Mouse (Mus musculus) retina, postnatal 1 day (tissue): ENCODE measurements around the gene Samd1.
"Not testable (repeated sequence)": the region's sequence is repeated elsewhere in the genome, so short reads cannot be mapped to it uniquely, and the experiment has no call there.

Source experiments
- DNase-seq: peaks from one replicate; pipeline ENCODE4 v3.0.0-alpha.2; 2012

Samd1 gene

DNA sequence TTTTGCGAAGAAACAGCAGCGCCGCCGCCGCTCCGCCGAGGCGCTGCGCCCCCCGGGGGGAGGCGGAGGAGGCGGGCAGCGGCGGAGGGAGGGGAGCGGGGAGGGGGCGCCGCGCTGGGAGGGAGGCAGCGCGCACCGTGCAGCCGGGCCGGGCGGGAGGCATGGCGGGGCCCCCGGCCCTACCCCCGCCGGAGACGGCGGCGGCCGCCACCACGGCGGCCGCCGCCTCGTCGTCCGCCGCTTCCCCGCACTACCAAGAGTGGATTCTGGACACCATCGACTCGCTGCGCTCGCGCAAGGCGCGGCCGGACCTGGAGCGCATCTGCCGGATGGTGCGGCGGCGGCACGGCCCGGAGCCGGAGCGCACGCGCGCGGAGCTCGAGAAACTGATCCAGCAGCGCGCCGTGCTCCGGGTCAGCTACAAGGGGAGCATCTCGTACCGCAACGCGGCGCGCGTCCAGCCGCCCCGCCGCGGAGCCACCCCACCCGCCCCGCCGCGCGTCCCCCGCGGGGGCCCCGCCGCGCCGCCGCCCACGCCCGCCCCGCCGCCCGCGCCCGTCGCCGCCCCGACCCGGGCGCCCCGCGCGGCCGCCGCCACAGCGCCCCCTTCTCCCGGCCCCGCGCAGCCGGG, at the start of gene Samd1:
Gene Samd1, plus strand, starts transcription at position 162 of the 631 bp plus-strand sequence.
- peak; percentile 76 for DNase-seq

DNA sequence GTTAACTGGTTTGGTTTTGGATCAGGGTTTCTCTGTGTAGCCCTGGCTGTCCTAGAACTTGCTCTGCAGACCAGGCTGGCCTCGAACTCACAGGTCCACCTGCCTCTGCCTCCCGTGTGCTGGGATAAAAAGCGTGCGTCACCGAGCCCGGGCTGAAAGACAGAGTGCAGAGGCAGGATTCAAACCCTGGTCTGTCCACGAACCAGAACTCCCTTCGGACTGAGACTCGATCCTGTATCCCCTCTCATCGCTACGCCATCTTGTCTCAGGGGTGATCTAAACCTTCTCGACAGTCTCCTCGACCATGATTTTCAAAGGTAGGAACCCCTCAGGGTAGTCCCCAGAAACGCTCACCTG, 42.7 kb upstream of the Samd1 start:
- DNase-seq = no peak

DNA sequence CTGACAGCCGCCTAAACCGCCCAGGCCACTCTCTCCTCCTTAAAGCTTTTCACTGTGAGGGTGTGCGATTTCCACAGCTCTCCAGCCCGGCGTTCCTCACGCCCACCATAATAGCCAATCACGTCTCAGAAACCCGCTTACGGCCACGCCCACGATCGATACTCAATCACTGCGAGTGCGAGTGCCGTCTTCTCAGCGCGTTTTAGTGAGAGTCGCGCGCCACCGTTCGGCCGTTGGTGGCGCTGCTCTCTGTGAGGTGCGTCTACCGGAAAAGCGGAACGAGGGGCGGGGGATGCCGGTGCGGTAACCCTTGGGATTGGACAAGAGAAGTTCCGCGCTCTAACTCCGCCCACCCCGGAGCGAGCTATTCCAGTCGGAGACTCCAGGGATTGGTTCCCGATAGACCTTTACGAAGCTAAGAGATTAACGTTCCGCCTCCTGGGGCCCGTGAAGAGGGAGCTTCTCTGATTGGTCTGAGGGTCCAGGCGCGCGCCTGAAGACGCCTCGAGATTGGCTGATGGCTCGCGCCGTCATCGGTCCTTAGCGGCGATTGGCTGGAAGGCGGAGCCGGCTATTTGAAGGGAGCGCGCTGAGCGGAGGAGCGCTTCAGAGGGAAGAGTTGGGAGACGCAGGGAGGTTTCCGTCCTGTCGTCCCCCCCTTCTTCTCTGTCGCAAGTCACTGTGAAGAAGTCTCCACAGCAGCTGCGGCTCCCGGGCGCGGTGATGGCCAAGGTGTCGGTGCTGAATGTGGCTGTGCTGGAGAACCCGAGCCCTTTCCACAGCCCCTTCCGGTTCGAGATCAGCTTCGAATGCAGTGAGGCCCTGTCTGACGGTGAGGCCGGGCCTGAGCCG, 42.1 kb upstream of the Samd1 start, which contains the start of the genes Gm10644 and Asf1b:
Gene Gm10644, minus strand, starts transcription at position 100 of the 852 bp plus-strand sequence.
Gene Asf1b, plus strand, starts transcription at position 402 of the 852 bp plus-strand sequence.
- DNase-seq = peak; percentile 100

DNA sequence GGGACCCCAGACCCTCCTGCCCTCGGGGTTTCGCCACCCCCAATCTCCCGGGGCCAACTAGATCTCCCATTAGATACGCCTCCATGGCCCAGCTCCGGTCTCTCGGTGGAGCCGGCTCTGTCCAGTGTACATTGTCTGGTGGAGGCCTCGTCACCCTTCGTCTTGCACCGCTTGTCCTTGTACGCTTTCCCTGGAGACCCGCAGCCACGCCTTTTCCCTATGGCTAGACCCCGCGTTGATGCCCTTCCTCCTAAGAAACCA, 41.6 kb upstream of the Samd1 start:
- DNase-seq = no peak

- DNase-seq = peak; percentile 42
Measured at GRCm38 (mm10) chr8:83956789-83957188, 40.7 kb upstream of the Samd1 start.

DNA sequence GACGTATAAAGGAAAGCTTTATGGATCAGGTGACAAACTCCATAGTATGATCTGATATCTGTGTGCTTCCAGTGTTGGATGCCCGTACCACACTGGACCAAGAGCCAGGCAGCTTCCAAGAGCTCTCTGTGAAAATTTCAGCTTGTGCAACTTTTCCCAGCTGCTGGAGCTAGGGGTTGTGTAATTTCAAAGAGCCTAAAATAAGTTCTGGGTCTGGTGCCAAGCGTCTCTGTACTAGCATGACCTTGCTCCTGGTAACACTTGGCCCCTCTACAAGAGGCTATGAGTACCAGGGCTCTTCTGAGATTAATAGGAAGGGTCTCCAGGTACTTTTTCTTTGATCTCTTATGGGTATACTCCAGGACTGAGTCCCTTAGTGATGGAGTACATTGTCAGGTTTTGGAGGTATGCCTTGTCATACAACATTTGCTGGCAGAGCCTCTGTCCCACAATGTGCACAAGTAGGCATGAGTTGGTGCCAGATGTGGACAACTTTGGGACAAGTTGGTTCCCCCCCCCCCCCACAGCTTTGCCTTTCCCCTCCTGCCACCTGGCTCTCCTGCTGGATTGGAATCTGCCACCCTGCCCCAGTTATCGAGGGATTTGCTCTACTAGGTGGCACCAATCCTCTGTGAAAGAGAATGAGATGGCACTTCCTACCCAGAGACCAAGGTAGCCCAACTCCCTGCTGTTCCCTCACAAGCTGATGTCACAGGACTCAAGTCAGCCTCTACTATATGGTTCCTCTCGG, 33.3 kb upstream of the Samd1 start:
- DNase-seq = no peak

- DNase-seq = no peak
Measured at GRCm38 (mm10) chr8:83967701-83968100, 29.8 kb upstream of the Samd1 start.

- no peak for DNase-seq
Measured at GRCm38 (mm10) chr8:83971121-83971520, 26.4 kb upstream of the Samd1 start.

- no peak for DNase-seq
Measured at GRCm38 (mm10) chr8:83971661-83972060, 25.8 kb upstream of the Samd1 start.

DNA sequence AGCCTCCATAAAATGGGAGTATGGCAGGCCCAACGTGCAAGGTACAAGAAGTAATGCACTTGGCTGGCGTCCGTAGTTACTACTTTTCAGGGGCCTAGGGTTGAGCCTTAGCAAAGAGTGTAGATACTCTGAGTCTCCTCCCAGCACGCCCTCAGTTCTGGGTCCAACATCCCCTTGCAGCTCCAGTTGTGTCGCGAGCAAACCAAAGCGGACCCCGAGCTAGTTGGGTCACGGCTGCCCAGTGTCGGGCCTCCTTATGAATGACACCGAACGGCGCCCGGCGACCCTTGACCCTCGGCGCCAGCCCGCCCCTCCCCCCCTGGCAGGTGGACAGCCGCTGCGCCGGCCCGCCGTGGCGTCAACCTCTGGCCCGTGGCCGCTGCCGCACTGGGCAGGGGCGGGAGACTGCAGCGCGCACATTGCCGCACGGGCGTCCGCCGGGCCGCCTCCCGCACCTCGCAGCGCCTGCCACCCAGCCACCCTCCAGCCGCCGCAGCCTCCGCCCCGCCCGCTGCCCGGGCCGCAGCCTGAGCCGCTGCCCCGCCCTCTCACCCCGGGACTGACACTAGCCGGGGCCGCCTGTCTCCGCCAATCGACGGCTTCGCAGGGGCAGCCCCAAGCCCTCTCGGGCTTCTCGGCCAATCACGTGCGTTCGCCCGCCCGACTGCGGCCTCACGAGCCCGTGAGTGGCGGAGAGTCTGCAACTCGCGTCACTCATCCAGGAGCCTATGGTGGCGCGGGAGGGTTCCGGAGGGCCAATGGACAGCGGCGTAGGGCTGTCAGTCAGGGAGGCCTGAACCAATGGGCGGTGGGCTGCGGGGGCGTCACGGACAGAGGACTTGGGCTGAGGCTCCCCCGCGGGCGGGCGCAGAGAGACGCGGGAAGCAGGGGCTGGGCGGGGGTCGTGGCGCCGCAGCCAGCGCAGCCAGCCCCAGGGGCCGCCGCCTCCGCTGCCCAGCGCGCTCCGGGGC, 25.0 kb upstream of the Samd1 start, which contains the start of gene Prkaca:
Gene Prkaca, plus strand, starts transcription at position 844 of the 971 bp plus-strand sequence.
- DNase-seq = peak; percentile 100

GRCm38 (mm10) chr8:83973161-83974031, 24.1 kb upstream of the Samd1 start:
- DNase-seq = peak; percentile 63

- no peak for DNase-seq
Measured at GRCm38 (mm10) chr8:83974521-83974920, 23.0 kb upstream of the Samd1 start.

DNA sequence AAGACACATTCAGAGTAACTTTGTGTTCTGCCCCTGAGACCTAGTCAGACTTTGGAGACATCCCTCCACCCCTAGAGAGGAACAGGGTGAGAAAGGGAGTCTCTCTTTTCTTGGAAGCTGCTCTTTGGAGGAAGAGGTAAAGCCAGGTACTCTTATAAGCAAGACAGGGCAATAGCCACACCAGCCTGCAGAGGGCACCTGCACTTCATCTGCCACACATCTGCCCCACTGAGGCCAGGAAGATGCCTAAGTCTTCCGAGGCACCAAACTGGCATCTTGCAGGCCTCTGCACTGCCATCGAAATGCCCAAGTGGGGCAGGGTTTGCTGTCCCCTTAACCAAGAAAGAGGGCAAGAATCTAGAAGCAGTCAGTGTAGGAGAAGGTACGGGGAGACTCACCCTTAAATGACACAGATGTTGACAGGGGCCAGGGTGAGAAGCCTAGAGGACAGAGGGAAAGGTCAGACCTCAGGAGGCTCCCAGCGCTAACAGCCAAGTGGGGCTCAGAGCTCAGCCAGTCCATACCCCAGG, 21.3 kb upstream of the Samd1 start:
- no peak for DNase-seq

GRCm38 (mm10) chr8:83976779-83977350, 20.6 kb upstream of the Samd1 start:
- DNase-seq = no peak

GRCm38 (mm10) chr8:83977646-83978045, 19.8 kb upstream of the Samd1 start:
- DNase-seq = no peak

GRCm38 (mm10) chr8:83978200-83978599, 19.3 kb upstream of the Samd1 start:
- no peak for DNase-seq

GRCm38 (mm10) chr8:83980250-83980649, 17.2 kb upstream of the Samd1 start:
- no peak for DNase-seq

- no peak for DNase-seq
Measured at GRCm38 (mm10) chr8:83980845-83981244, 16.6 kb upstream of the Samd1 start.

DNA sequence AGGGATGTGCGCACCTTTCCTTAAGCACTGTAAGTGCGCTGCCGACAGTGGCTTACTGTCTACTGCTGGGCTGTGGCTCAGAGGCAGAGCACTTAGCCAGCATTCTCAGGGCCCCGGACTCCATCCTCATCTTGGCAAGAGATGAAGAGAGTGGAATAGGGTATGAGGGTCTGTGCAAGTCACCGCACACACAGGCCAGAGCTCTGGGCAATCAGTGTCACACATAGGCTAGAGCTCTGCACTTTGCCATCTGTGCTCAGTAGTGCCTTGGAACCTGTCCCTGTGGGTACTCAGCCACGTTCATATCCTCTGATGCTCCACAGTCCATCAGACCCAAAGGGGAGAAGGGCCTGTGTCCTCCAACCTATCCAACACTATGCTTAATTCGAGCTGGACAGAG, 15.9 kb upstream of the Samd1 start:
- no peak for DNase-seq

- no peak for DNase-seq
Measured at GRCm38 (mm10) chr8:83982449-83982848, 15.0 kb upstream of the Samd1 start.

- not testable (repeated sequence) for DNase-seq
Measured at GRCm38 (mm10) chr8:83983222-83983621, 14.2 kb upstream of the Samd1 start.
